Mouse (Mus musculus): ENCODE data around the gene Sema6d.

Sema6d gene

GRCm38 (mm10) chr2:124573734-124574133 is 484.0 kb downstream of the Sema6d start:
- no peak for DNase-seq

- no peak for DNase-seq
Measured at GRCm38 (mm10) chr2:124576053-124576452, 486.3 kb downstream of the Sema6d start.

GRCm38 (mm10) chr2:124583561-124583960 is 493.8 kb downstream of the Sema6d start:
- DNase-seq = no peak

- no peak for DNase-seq
Measured at GRCm38 (mm10) chr2:124592750-124593149, 503.0 kb downstream of the Sema6d start.

- DNase-seq = no peak
Measured at GRCm38 (mm10) chr2:124599014-124599413, 509.2 kb downstream of the Sema6d start.

GRCm38 (mm10) chr2:124601702-124602378 is 512.1 kb downstream of the Sema6d start:
- no peak for DNase-seq

- no peak for DNase-seq
Measured at GRCm38 (mm10) chr2:124602379-124602913, 512.7 kb downstream of the Sema6d start.

- DNase-seq = no peak
Measured at GRCm38 (mm10) chr2:124605341-124605740, 515.6 kb downstream of the Sema6d start.

GRCm38 (mm10) chr2:124607986-124608385 is 518.2 kb downstream of the Sema6d start:
- DNase-seq = no peak

GRCm38 (mm10) chr2:124608546-124608945 is 518.8 kb downstream of the Sema6d start:
- no peak for DNase-seq

GRCm38 (mm10) chr2:124609014-124609413 is 519.2 kb downstream of the Sema6d start:
- no peak for DNase-seq

- DNase-seq = peak; percentile 67
Measured at GRCm38 (mm10) chr2:124609711-124610585, 520.2 kb downstream of the Sema6d start.

GRCm38 (mm10) chr2:124610586-124611105 is 520.9 kb downstream of the Sema6d start:
- no peak for DNase-seq

GRCm38 (mm10) chr2:124611226-124611625 is 521.5 kb downstream of the Sema6d start:
- no peak for DNase-seq

GRCm38 (mm10) chr2:124612276-124612675 is 522.5 kb downstream of the Sema6d start:
- peak; percentile 56 for DNase-seq

- DNase-seq = no peak
Measured at GRCm38 (mm10) chr2:124612727-124613510, 523.1 kb downstream of the Sema6d start.

GRCm38 (mm10) chr2:124613671-124614210 is 524.0 kb downstream of the Sema6d start:
- DNase-seq = no peak

GRCm38 (mm10) chr2:124616746-124617145 is 527.0 kb downstream of the Sema6d start:
- DNase-seq = no peak

- DNase-seq = no peak
Measured at GRCm38 (mm10) chr2:124617440-124617839, 527.7 kb downstream of the Sema6d start.

GRCm38 (mm10) chr2:124618091-124618490 is 528.3 kb downstream of the Sema6d start:
- DNase-seq = no peak

GRCm38 (mm10) chr2:124618526-124619219 is 528.9 kb downstream of the Sema6d start:
- DNase-seq = no peak

GRCm38 (mm10) chr2:124620470-124620869 is 530.7 kb downstream of the Sema6d start:
- DNase-seq = no peak
